Mouse (Mus musculus): ENCODE data around the gene Adora1. TPM values are rescaled to one million over a fixed set of nuclear protein-coding genes. Genes with fewer than 3 reads are reported as not detected.

Adora1 gene
- total and polyA plus RNA-seq, 3 experiments = not detected

DNA sequence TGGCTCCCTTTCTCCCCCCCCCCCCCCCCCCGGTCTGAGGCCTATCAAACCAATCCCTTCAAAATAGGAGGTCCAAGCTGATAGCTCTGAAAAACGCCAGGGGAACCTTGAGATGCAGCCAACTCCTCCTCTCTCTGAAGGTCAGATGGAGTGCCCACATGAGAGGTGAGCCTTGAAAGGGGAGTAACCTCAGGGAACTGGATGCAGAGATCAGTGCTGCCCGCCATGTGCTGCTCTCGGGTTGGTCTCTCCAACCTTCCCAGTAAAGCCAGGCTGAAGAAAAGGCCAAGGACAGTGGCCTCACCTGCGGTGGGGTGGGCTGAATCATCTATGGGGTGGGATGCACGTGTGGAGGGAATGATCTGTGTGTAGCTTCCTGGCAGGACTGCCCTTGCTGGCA, 22.9 kb downstream of the Adora1 start:
- H3K9me3 ChIP-seq (replicated peaks; ENCODE audit: insufficient read depth, low read length) = no peaks in the 10 kb centered on the region
- no peak overlapping the region for H3K9ac ChIP-seq (ENCODE audit: control insufficient read depth, low read depth, low read length, poor library complexity, severe bottlenecking)
- no peaks in the 10 kb centered on the region; a peak in 1 of 4 replicates for H3K36me3 ChIP-seq (ENCODE audit: control insufficient read depth in 1 of 2, insufficient read depth in 2 of 2, low read length in 2 of 2)
- no peak for DNase-seq (ENCODE audit: low read depth, low spot score)
- H3K27me3 ChIP-seq (ENCODE audit: control insufficient read depth in 1 of 2, insufficient read depth in 2 of 2, low read length in 2 of 2) = 0 out of 4 replicates have a peak, but pooled peaks cover 0 to 1% of the 10 kb centered on the region in 2 experiments
- H3K4me3 ChIP-seq (ENCODE audit: control insufficient read depth in 1 of 2, insufficient read depth in 1 of 2, low read depth in 2 of 2, low read length in 2 of 2) = no peak overlapping the region
- H3K4me1 ChIP-seq (ENCODE audit: control insufficient read depth in 1 of 2, insufficient read depth in 2 of 2, low read length in 2 of 2) = peaks cover 2 to 12% of the 10 kb centered on the region in 2 experiments; a peak in 3 of 4 replicates
- TF ChIP-seq MAFK (IDR thresholded peaks at IDR 0.05; ENCODE audit: borderline replicate concordance, low read depth, low read length) (no peak), MXI1 (IDR thresholded peaks at IDR 0.05; ENCODE audit: low read depth, low read length) (no peak), ELF1 (IDR thresholded peaks at IDR 0.05; ENCODE audit: low read depth, low read length) (no peak), RAD21 (IDR thresholded peaks at IDR 0.05; ENCODE audit: low read depth, low read length) (no peak), ZKSCAN1 (IDR thresholded peaks at IDR 0.05; ENCODE audit: low read depth, low read length) (no peak), SIN3A (IDR thresholded peaks at IDR 0.05; ENCODE audit: low read length) (no peak), CTCF (IDR thresholded peaks at IDR 0.05 in 2 of 3, conservative IDR thresholded peaks at IDR 0.05 in 1 of 3; ENCODE audit: control insufficient read depth in 1 of 3, insufficient read depth in 1 of 3, low read depth in 2 of 3, low read length in 3 of 3, poor library complexity in 1 of 3, severe bottlenecking in 1 of 3) (no peak), MAX (IDR thresholded peaks at IDR 0.05; ENCODE audit: low read length) (no peak), USF2 (IDR thresholded peaks at IDR 0.05; ENCODE audit: borderline replicate concordance in 1 of 2, insufficient read depth in 1 of 2, low read depth in 1 of 2, low read length in 2 of 2) (no peak), KAT2A (conservative IDR thresholded peaks at IDR 0.05; ENCODE audit: low read depth, low read length) (no peak), USF1 (IDR thresholded peaks at IDR 0.05; ENCODE audit: low read depth, low read length) (no peak), HCFC1 (IDR thresholded peaks at IDR 0.05; ENCODE audit: low read depth, low read length) (no peak), POLR2AphosphoS2 (IDR thresholded peaks at IDR 0.05; ENCODE audit: low read length) (no peak), ETS1 (IDR thresholded peaks at IDR 0.05; ENCODE audit: low read depth, low read length) (no peak)
- H3K27ac ChIP-seq (ENCODE audit: control insufficient read depth, low read depth, low read length) = no peak overlapping the region
- no peaks in the 10 kb centered on the region for H3K79me2 ChIP-seq (ENCODE audit: control insufficient read depth, insufficient read depth, low read length, poor library complexity)

DNA sequence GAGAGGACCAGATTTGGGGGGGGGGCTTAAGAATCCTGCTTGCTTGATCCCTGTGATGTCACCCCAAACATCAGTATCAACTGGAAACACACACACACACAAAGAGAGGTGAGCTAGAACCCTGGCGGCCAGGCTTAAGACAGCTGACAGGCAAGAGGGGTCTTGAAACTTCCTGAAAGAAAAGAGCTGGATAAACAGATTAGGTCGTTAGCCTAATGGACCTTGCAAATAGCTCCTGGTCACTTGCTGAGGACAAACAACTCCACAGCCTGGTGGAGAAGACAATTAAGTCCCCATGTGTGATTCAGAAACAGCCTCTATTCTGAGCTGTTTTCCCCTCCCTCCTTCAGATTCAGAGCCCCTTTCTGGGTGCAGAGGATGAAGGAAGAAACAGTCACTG, 23.6 kb downstream of the Adora1 start:
- Histone ChIP-seq H3K36me3 (ENCODE audit: control insufficient read depth in 1 of 2, insufficient read depth in 2 of 2, low read length in 2 of 2) (no peaks in the 10 kb centered on the region; a peak in 1 of 4 replicates), H3K9ac (ENCODE audit: control insufficient read depth, low read depth, low read length, poor library complexity, severe bottlenecking) (no peak overlapping the region), H3K79me2 (ENCODE audit: control insufficient read depth, insufficient read depth, low read length, poor library complexity) (no peaks in the 10 kb centered on the region), H3K27ac (ENCODE audit: control insufficient read depth, low read depth, low read length) (no peak overlapping the region), H3K27me3 (ENCODE audit: control insufficient read depth in 1 of 2, insufficient read depth in 2 of 2, low read length in 2 of 2) (0 out of 4 replicates have a peak, but pooled peaks cover 0 to 1% of the 10 kb centered on the region in 2 experiments), H3K9me3 (replicated peaks; ENCODE audit: insufficient read depth, low read length) (no peaks in the 10 kb centered on the region), H3K4me3 (ENCODE audit: control insufficient read depth in 1 of 2, insufficient read depth in 1 of 2, low read depth in 2 of 2, low read length in 2 of 2) (no peak overlapping the region), H3K4me1 (ENCODE audit: control insufficient read depth in 1 of 2, insufficient read depth in 2 of 2, low read length in 2 of 2) (peaks cover 2 to 12% of the 10 kb centered on the region in 2 experiments; a peak in 3 of 4 replicates)
- TF ChIP-seq POLR2AphosphoS5 (IDR thresholded peaks at IDR 0.05; ENCODE audit: borderline replicate concordance, low read depth, low read length) = no peak
- no peak for TF ChIP-seq TBP (IDR thresholded peaks at IDR 0.05; ENCODE audit: low read depth, low read length)
- TF ChIP-seq ETS1 (IDR thresholded peaks at IDR 0.05; ENCODE audit: low read depth, low read length) = no peak
- TF ChIP-seq ZMIZ1 (IDR thresholded peaks at IDR 0.05; ENCODE audit: low read depth, low read length) = no peak
- TF ChIP-seq NRF1 (IDR thresholded peaks at IDR 0.05; ENCODE audit: insufficient read depth, low read depth, low read length, poor library complexity, severe bottlenecking) = no peak
- TF ChIP-seq USF1 (IDR thresholded peaks at IDR 0.05; ENCODE audit: low read depth, low read length) = no peak
- no peak for TF ChIP-seq JUND (IDR thresholded peaks at IDR 0.05; ENCODE audit: low read depth, low read length)
- TF ChIP-seq ELF1 (IDR thresholded peaks at IDR 0.05; ENCODE audit: low read depth, low read length) = no peak
- TF ChIP-seq POLR2A (IDR thresholded peaks at IDR 0.05; ENCODE audit: control insufficient read depth in 1 of 2, insufficient read depth in 1 of 2, low read depth in 1 of 2, low read length in 2 of 2, poor library complexity in 1 of 2) = no peak
- TF ChIP-seq SIN3A (IDR thresholded peaks at IDR 0.05; ENCODE audit: low read length) = no peak
- no peak for TF ChIP-seq GATA1 (IDR thresholded peaks at IDR 0.05; ENCODE audit: low read depth, low read length)
- no peak for TF ChIP-seq EP300 (IDR thresholded peaks at IDR 0.05; ENCODE audit: low read depth in 1 of 2, low read length in 2 of 2)
- no peak for TF ChIP-seq ZNF384 (IDR thresholded peaks at IDR 0.05; ENCODE audit: low read depth, low read length)
- no peak for DNase-seq (ENCODE audit: low read depth, low spot score)
